Mouse (Mus musculus) heart, embryonic 11.5 days (tissue): Measurements from ENCODE around the gene Trpm4. TPM values are rescaled to one million over a fixed set of nuclear protein-coding genes. Genes with fewer than 3 reads are reported as not detected.

Experiments used
- ATAC-seq: fragments of 200-750 bp; cut with Nextera tagmentation; replicated peaks from 2 replicates; pipeline ENCODE4 v1.8.0; 2017; ENCODE audit warnings: moderate library complexity; ENCODE audit not compliant: insufficient number of reproducible peaks, low FRiP score, low TSS enrichment
- H3K27ac ChIP-seq: fragments of 300-500 bp; sonication (generic); 2 replicates; pipeline ENCODE4 v1.5.1; 2014; ENCODE audit warnings: mild to moderate bottlenecking, low read depth, low read length
- H3K27me3 ChIP-seq: fragments of 300-500 bp; sonication (generic); 2 replicates; pipeline ENCODE4 v1.6.1; 2014; ENCODE audit warnings: mild to moderate bottlenecking, low read length, mixed read lengths; ENCODE audit not compliant: control insufficient read depth, insufficient read depth
- H3K36me3 ChIP-seq: fragments of 300-500 bp; sonication (generic); 2 replicates; pipeline ENCODE4 v1.6.1; 2014; ENCODE audit warnings: mild to moderate bottlenecking, low read length, moderate library complexity, mixed read lengths; ENCODE audit not compliant: control insufficient read depth, insufficient read depth
- H3K4me1 ChIP-seq: fragments of 300-500 bp; sonication (generic); 2 replicates; pipeline ENCODE4 v1.6.1; 2014; ENCODE audit warnings: low read length; ENCODE audit not compliant: control insufficient read depth, insufficient read depth
- H3K4me2 ChIP-seq: fragments of 300-500 bp; sonication (generic); 2 replicates; pipeline ENCODE4 v1.6.1; 2014; ENCODE audit warnings: mild to moderate bottlenecking, moderate library complexity
- H3K4me3 ChIP-seq: fragments of 300-500 bp; sonication (generic); 2 replicates; pipeline ENCODE4 v1.5.1; 2014; ENCODE audit warnings: low read depth, low read length
- H3K9ac ChIP-seq: fragments of 300-500 bp; sonication (generic); 2 replicates; pipeline ENCODE4 v1.6.1; 2014; ENCODE audit warnings: mild to moderate bottlenecking, low read depth, low read length, moderate library complexity
- H3K9me3 ChIP-seq: fragments of 300-500 bp; sonication (generic); replicated peaks from 2 replicates; pipeline ENCODE4 v1.6.1; 2016; ENCODE audit warnings: low read length; ENCODE audit not compliant: control insufficient read depth
- WGBS: fragments of 180-500 bp; shearing (Covaris S2); extraction: QIAGEN DNeasy Blood & Tissue Kit; methylation state at CpG from one replicate; pipeline ENCODE4 v1.1.7; 2014; ENCODE audit not compliant: insufficient replicate concordance; 5-methylcytosine and 5-hydroxymethylcytosine counted together
- polyA plus RNA-seq: library from polyadenylated mRNA; unstranded; fragments of >200 nt; fragmentation: Nextera tagmentation; extraction: Ambion mirVana; gene quantifications from 2 replicates; pipeline ENCODE4 v1.2.1, GENCODE M21; 2014

Trpm4 gene
- polyA plus RNA-seq, 1 experiment from 2014 or later = 9.8 TPM

DNA sequence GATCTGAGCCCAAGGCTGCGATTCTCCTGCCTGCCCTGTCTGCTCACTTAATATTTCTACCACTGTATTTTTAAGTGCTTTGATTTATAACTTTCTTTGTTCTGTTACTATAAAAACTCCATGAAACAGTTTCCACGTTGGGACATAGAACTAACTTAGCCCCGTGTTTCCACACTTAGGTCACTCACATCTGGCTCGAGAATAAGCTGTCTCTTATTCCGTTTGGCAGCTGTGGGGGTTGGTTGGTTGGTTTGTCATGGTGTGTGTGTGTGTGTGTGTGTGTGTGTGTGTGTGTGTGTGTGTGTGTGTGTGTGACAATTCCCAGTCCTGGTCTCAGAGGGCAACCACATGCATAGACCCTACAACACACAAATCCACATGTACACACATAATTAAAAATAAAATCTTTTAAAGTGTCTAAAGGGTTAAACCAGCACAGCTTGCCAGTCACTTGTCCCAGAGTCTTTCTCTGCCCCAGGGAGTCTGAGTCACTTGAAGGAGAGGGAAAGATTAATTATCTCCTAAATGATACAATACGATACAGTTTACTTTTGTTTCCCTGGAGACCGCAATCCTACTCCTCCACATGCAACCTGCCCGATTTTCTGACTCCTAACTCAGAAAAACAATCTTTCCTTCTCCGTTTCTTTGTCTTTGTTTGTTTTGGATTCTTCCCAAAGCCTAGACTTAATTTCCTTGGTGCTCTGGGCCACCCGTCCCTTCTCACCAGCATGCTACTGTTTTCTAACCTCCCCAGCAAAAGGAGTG lies 20.7 kb downstream of the Trpm4 start:
- Histone ChIP-seq H3K9me3 (no peaks in the 10 kb centered on the region), H3K4me1 (peaks cover 9% of the 10 kb centered on the region; the same call in 1 of the 2 replicates), H3K27ac (peak overlapping the region; percentile 57), H3K36me3 (peaks cover 2% of the 10 kb centered on the region; the same call in 1 of the 2 replicates), H3K27me3 (no peaks in the 10 kb centered on the region), H3K9ac (0 out of 2 replicates have a peak overlapping the region, but pooled peaks have one; percentile 28), H3K4me2 (no peak overlapping the region), H3K4me3 (no peak overlapping the region)
- no peak for ATAC-seq
- WGBS = 28% methylated on average over 10 of the region's 10 CpGs

DNA sequence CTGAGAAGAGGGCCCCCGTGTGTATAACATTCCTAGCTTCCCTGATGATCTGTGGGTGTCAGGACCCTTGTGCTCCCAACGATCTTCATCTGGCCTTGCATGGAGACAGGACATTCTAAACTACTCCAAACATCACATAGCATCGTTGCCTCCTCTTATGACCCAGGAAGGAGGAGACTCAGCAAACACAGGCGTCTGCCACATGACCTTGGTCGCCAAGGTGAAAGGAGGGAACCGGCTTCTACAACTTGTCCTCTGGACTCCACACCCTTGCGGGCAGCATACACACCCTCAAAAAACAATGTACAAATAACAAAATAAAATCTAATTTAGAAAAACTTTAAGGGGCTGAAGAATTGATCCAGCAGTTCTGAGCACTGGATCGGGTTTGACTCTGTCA lies 21.6 kb downstream of the Trpm4 start:
- Histone ChIP-seq H3K36me3 (peaks cover 2% of the 10 kb centered on the region; the same call in 1 of the 2 replicates), H3K4me2 (no peak overlapping the region), H3K9ac (no peak overlapping the region), H3K27me3 (no peaks in the 10 kb centered on the region), H3K4me1 (peaks cover 9% of the 10 kb centered on the region; the same call in 1 of the 2 replicates), H3K27ac (no peak overlapping the region), H3K9me3 (no peaks in the 10 kb centered on the region), H3K4me3 (no peak overlapping the region)
- 44% methylated on average over 8 of the region's 8 CpGs for WGBS
- ATAC-seq = no peak

DNA sequence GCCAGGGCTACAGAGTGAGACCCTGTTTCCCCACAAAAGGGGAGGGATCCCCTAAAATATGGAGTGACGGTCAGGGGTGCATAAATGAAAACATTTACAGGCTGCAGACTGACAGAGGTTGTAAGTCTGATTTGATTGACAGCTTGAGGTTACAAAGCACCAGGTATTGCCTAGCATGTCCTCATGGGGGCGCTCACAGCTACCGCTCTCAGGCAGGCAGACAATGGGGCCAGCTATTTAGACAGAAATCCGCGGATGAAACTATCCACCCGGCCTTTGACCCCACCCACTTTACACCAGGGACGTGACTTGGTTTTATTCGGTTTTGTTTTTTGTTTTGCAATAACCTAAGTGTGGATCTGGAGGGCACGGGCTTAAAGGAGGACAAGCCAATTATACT lies 24.1 kb downstream of the Trpm4 start:
- no peak for ATAC-seq
- H3K9me3 ChIP-seq = no peaks in the 10 kb centered on the region
- peaks cover 12% of the 10 kb centered on the region; the same call in 1 of the 2 replicates for H3K4me1 ChIP-seq
- H3K36me3 ChIP-seq = no peaks in the 10 kb centered on the region
- no peak overlapping the region for H3K4me3 ChIP-seq
- H3K27me3 ChIP-seq = no peaks in the 10 kb centered on the region
- no peak overlapping the region for H3K27ac ChIP-seq
- no peak overlapping the region for H3K9ac ChIP-seq
- 18% methylated on average over 9 of the region's 9 CpGs for WGBS
- H3K4me2 ChIP-seq = no peak overlapping the region

DNA sequence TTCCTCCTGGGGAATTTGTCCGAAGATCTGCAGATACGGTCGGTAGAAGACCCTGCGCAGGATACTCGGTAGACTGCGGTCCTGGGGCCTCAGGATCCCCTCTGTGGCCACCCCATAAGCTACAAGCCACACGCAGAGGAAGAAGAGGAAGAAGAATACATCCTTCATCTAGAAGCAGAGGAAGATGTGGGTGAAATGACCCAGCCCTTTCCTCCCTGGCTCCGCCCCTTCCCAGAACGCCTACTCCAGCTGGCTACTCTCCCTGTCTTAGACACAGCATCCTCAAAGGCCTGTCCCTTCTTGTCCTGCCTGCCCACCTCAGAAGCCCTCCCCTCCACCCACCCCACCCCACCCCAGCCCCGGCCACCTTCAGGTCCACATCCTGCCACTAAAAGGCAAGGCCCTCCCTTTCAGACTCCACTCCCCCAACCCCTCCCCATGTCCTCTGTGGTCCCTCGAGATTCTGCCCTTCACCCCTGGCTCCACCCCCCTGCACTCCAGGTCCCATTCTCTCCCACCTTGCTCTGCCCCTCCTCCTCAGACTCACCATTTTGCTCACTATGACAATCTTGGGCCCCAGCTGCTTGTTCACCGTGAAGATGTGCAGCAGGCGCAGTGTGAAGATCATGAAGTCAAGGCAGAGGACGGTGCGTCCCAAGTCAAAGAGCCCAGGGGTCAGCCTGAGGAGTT lies 24.9 kb downstream of the Trpm4 start:
- H3K9ac ChIP-seq = no peak overlapping the region
- no peak overlapping the region for H3K4me3 ChIP-seq
- H3K27me3 ChIP-seq = no peaks in the 10 kb centered on the region
- ATAC-seq = no peak
- H3K27ac ChIP-seq = no peak overlapping the region
- 70% methylated on average over 15 of the region's 15 CpGs for WGBS
- H3K36me3 ChIP-seq = no peaks in the 10 kb centered on the region
- H3K9me3 ChIP-seq = no peaks in the 10 kb centered on the region
- peaks cover 12% of the 10 kb centered on the region; the same call in 1 of the 2 replicates for H3K4me1 ChIP-seq
- H3K4me2 ChIP-seq = no peak overlapping the region

DNA sequence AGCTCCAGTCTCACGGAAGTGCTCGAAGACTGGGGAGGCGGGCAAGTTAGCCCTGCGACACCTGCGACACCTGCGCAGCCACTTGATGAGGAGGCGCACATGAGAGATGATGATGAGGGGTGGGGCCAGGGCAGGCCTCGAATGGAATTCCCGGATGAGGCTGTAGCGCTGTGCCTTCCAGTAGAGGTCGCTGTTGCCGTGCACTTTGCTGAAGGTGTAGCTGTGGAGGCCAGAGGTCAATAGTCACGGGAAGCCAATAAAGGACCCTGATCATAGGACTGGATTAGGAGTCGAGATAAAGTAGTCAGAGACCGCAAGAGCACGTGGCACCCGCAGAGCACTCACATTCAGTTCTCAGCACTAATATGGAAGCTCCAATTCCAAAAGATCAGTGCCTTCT lies 28.3 kb downstream of the Trpm4 start:
- no peak overlapping the region for H3K9ac ChIP-seq
- H3K9me3 ChIP-seq = no peaks in the 10 kb centered on the region
- no peak overlapping the region for H3K4me3 ChIP-seq
- WGBS = 9% methylated on average over 17 of the region's 17 CpGs
- 0 out of 2 replicates have a peak, but pooled peaks cover 3% of the 10 kb centered on the region for H3K4me1 ChIP-seq
- H3K4me2 ChIP-seq = no peak overlapping the region; the same call in 1 of the 2 replicates
- ATAC-seq = peak; percentile 2; the same call in 1 of the 2 replicates
- no peaks in the 10 kb centered on the region for H3K36me3 ChIP-seq
- no peak overlapping the region for H3K27ac ChIP-seq
- no peaks in the 10 kb centered on the region for H3K27me3 ChIP-seq

DNA sequence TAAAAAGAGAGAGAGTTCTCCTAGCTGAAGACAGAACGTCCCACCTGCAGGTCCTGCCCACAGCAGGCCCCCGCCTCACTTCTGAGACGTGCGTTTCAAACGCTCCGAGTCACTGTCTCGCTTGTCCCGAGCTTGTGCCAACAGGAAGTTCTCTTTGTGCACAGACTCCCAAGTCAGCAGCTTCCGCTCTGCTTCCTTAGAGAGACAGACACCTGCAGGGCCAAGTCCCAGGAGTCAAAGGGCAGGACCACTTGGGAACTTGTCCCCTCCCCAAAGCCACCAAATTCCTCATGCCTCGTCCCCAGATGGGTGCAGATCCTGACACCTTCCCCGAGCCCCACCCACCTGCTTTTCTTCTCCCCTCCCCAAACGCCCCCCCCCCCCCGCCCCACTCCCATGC lies 28.7 kb downstream of the Trpm4 start:
- Histone ChIP-seq H3K4me2 (no peak overlapping the region; the same call in 1 of the 2 replicates), H3K4me3 (no peak overlapping the region)
- 25% methylated on average over 11 of the region's 13 CpGs for WGBS

DNA sequence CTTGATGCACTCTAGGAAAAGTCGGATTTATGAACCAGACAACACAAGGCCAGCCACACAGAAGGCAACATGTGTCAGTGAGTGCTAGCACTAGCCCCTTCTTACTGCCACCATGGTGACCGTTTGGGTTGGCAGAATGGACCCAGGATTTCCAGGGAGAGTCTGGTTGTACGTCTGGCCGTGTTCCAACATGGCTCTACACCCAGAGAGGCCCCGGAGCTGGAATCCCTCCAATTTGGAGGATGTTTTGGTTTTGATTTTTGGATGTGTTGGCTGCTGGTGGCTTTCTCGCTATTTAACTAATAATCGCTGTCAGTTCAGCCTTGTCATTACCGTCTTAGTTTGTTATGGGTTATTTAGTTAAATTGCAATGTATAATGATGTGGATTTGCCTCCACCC lies 31.0 kb downstream of the Trpm4 start:
- Histone ChIP-seq H3K4me1 (0 out of 2 replicates have a peak, but pooled peaks cover 3% of the 10 kb centered on the region), H3K36me3 (no peaks in the 10 kb centered on the region), H3K9ac (no peak overlapping the region), H3K9me3 (no peaks in the 10 kb centered on the region), H3K4me2 (no peak overlapping the region), H3K4me3 (no peak overlapping the region), H3K27ac (no peak overlapping the region), H3K27me3 (no peaks in the 10 kb centered on the region)
- no peak for ATAC-seq
- 80% methylated on average over 8 of the region's 8 CpGs for WGBS

More for the DNA sequence above, 28.7 kb downstream of the Trpm4 start:
- Histone ChIP-seq H3K9me3 (no peaks in the 10 kb centered on the region), H3K9ac (no peak overlapping the region), H3K27me3 (no peaks in the 10 kb centered on the region), H3K4me1 (0 out of 2 replicates have a peak, but pooled peaks cover 3% of the 10 kb centered on the region), H3K36me3 (no peaks in the 10 kb centered on the region), H3K27ac (no peak overlapping the region)
- peak; percentile 9; the same call in 1 of the 2 replicates for ATAC-seq

DNA sequence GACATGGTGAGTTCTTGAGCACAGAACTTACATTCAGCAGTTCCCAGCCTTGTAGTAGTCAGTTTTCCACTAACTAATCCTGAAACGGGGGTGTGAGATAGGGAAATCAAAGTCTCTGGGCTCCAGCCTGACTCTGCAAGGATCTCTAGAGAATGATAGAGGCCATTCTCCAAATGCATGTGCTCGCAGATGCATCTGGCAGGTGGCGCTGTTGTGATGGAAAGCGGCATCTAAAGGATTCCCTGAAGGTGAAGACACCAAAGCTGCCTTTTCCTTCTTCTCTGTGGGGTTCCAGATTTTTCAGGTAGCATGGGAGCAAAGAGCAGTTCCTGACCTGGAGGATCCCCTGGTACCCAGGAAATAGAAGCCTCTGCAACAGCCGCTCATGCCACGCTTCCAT lies 33.3 kb downstream of the Trpm4 start:
- Histone ChIP-seq H3K4me1 (0 out of 2 replicates have a peak, but pooled peaks cover 3% of the 10 kb centered on the region), H3K4me2 (no peak overlapping the region), H3K9ac (no peak overlapping the region), H3K4me3 (no peak overlapping the region), H3K27me3 (no peaks in the 10 kb centered on the region), H3K9me3 (no peaks in the 10 kb centered on the region), H3K36me3 (no peaks in the 10 kb centered on the region), H3K27ac (no peak overlapping the region)
- ATAC-seq = no peak
- WGBS = 18% methylated on average over 6 of the region's 6 CpGs
